Mouse (Mus musculus): ENCODE data around the gene Il1r1. TPM values are rescaled to one million over a fixed set of nuclear protein-coding genes. Genes with fewer than 3 reads are reported as not detected.

The Il1r1 gene
- polyA plus RNA-seq (2015; fragmentation: Nextera tagmentation; extraction: Ambion mirVana) = 5.3 and 5.5 TPM in 2 replicates

DNA sequence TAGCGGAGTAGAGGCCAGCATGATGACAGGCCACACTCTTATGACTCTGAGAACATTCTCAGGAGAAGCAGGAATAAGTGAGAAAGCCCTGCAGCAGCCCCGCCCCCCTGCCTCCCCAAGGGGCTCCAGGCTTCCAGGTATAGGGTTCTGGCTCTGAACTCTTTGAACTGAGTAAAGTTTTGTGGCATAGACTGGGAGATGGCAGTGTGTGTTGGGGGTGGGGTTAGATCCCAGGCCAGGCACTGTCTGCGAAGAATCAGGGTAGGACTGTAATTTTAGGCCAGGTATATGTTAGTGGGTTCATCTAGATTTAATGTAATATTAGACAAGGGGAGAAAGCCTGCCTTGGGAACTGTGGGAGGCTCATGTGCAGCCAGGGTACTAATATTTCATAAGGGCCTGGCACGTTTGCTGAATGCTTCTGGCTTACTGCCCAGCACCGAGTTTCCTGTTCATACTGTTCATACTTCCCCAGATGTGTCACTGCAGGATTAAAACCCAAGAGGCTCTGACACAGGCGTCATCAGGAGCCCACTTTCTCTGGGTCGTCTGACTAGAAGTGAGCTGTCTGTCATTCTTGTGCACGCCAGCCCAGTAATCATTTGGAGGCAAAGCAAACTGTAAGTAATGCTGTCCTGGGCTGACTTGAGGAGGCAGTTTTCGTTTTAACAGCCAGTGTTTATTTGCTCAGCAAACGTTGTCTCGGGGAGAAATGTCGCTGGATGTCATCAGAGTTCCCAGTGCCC is at the start of gene Il1r1:
Il1r1 (plus strand) TSS at position 542 of the 746 bp plus-strand sequence.

DNA sequence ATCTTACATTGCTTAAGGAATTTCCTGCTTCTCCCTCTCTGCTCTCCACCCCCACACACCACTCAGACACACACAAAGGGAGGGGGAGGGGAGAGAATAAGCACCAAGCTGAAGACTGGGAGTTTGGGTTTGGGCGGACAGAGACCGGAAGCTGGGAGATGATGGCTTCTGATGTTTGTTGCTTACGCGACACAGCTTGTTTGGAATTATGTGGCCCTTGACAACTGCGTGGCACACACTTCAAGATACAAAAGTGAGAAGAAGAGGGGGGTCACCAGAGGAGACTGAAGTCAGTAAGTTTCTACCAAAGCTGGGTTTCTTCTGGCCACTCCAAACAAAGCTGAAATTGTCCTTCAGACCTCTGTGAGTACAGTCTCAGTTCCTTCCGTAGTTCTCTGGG is 99.6 kb downstream of the Il1r1 start, which contains the start of gene Il1rl2:
Il1rl2 (plus strand) TSS at position 154 of the 400 bp plus-strand sequence.

Other genes starting within 250 kb of the Il1r1 start
- 2.3 and 2.4 TPM in 2 replicates for gene Il1r2, start 151.0 kb upstream of the Il1r1 start, polyA plus RNA-seq (2015; fragmentation: Nextera tagmentation; extraction: Ambion mirVana)
- 4.5 and 5.0 TPM in 2 replicates for gene Il1rl2, start 99.5 kb downstream of the Il1r1 start, polyA plus RNA-seq (2015; fragmentation: Nextera tagmentation; extraction: Ambion mirVana)
- 0.57 and 1.3 TPM in 2 replicates for gene Il1rl1, start 204.5 kb downstream of the Il1r1 start, polyA plus RNA-seq (2015; fragmentation: Nextera tagmentation; extraction: Ambion mirVana)
- gene Il18r1, start 240.5 kb downstream of the Il1r1 start, polyA plus RNA-seq (2015; fragmentation: Nextera tagmentation; extraction: Ambion mirVana) = 0.87 TPM in 2 replicates

Measured in adrenal gland, postnatal 0 days (tissue).